Mouse (Mus musculus): Measurements from ENCODE around the gene Brd1. TPM values are rescaled to one million over a fixed set of nuclear protein-coding genes. Genes with fewer than 3 reads are reported as not detected.

Gene Brd1
- polyA plus RNA-seq, 1 experiment: 85.9 TPM

GRCm38 (mm10) chr15:88736166-88736565, 2.1 kb upstream of the Brd1 start:
- H3K4me1 ChIP-seq (ENCODE audit: control insufficient read depth, insufficient read depth, low read length): peaks cover 5% of the 10 kb centered on the region
- H3K27ac ChIP-seq (ENCODE audit: insufficient read depth, low read length): no peak overlapping the region
- TF ChIP-seq CTCF (IDR thresholded peaks at IDR 0.05; ENCODE audit: low read depth, low read length): no peak
- no peak for TF ChIP-seq POLR2A (IDR thresholded peaks at IDR 0.05; ENCODE audit: insufficient read depth, low read length)
- no peak for TF ChIP-seq EP300 (IDR thresholded peaks at IDR 0.05; ENCODE audit: insufficient read depth, low read depth, low read length)
- no peak overlapping the region for H3K9ac ChIP-seq (ENCODE audit: low read depth, poor library complexity, severe bottlenecking)
- H3K4me3 ChIP-seq (ENCODE audit: low read depth, low read length): no peak overlapping the region
- H3K27me3 ChIP-seq (ENCODE audit: control insufficient read depth, insufficient read depth, low read length, poor library complexity, severe bottlenecking): no peaks in the 10 kb centered on the region
- no peaks in the 10 kb centered on the region for H3K36me3 ChIP-seq (ENCODE audit: control insufficient read depth, insufficient read depth, low read length, poor library complexity, severe bottlenecking)
- no peaks in the 10 kb centered on the region for H3K9me3 ChIP-seq (replicated peaks; ENCODE audit: control insufficient read depth, insufficient read depth, low read length, poor library complexity, severe bottlenecking)

DNA sequence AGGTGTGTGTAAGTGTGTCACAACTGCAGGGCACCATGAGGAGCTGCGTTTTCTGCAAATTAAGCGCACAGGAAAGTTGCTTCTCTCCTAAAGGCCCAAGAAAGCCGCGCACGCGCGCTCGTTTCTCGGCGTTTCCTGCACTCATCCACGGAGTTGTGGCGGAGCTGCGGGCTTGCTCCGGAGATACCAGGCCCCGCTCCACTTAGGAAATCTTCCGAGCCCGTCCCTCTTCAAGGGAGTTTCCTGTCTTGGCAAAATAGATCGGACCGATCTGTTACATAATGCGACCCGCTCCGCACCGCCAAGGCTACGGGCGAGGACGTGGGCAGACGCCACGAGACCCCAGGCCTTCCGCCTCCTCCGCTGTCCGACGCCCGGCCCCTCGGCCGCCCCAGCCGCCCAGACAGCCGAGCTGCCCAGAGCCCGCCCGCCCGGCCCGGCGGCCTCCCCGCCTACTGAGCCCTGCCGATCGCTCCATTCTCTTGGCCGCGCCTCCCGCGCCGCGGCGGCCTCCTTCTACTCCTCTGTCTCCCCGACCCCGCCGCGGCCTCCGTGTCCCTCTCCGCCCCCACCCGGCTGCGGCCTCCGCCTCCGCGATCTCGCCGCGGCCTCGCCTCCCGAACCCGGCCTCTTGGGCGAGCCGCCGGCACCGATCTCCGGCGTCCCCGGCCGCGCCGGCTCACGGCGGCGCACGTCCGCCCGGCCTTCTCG, 837 bp downstream of the Brd1 start:
- Histone ChIP-seq H3K4me1 (ENCODE audit: control insufficient read depth, insufficient read depth, low read length) (peaks cover 7% of the 10 kb centered on the region), H3K4me3 (ENCODE audit: low read depth, low read length) (peak overlapping the region; percentile 89), H3K9me3 (replicated peaks; ENCODE audit: control insufficient read depth, insufficient read depth, low read length, poor library complexity, severe bottlenecking) (no peaks in the 10 kb centered on the region), H3K27me3 (ENCODE audit: control insufficient read depth, insufficient read depth, low read length, poor library complexity, severe bottlenecking) (no peaks in the 10 kb centered on the region), H3K9ac (ENCODE audit: low read depth, poor library complexity, severe bottlenecking) (peak overlapping the region; percentile 99), H3K27ac (ENCODE audit: insufficient read depth, low read length) (no peak overlapping the region), H3K36me3 (ENCODE audit: control insufficient read depth, insufficient read depth, low read length, poor library complexity, severe bottlenecking) (peaks cover 20% of the 10 kb centered on the region)
- TF ChIP-seq EP300 (IDR thresholded peaks at IDR 0.05; ENCODE audit: insufficient read depth, low read depth, low read length) (no peak), POLR2A (IDR thresholded peaks at IDR 0.05; ENCODE audit: insufficient read depth, low read length) (no peak), CTCF (IDR thresholded peaks at IDR 0.05; ENCODE audit: low read depth, low read length) (no peak)

DNA sequence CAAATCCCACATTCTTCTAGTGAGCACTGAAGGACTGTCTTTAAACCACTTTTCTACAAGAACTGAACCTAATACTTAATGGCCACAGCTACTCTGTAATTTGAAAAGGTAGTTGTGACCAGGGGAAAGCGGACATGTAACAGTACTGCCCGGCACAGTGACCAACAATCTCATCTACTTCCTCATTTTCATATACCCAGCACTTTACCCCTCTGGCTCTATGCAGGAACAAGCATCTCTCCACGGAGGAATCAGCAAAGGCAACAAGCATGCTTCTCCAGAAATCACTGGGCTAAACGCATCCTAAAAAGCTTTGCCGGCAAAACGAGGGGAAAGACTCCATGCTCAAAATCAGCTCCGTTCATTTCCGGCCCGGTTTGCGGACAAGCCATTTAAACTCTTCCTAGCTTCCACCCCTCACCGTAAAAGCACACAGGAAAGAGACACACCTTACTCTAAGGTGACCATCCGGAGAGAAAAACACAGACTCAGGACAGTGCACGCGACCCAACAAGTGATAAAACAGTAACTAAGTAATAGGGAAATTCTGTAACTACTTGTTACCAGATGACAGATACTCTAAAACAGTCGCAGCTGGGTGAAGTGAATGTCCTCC, 1.5 kb downstream of the Brd1 start:
- TF ChIP-seq EP300 (IDR thresholded peaks at IDR 0.05; ENCODE audit: insufficient read depth, low read depth, low read length) (no peak), POLR2A (IDR thresholded peaks at IDR 0.05; ENCODE audit: insufficient read depth, low read length) (no peak), CTCF (IDR thresholded peaks at IDR 0.05; ENCODE audit: low read depth, low read length) (no peak)
- Histone ChIP-seq H3K27me3 (ENCODE audit: control insufficient read depth, insufficient read depth, low read length, poor library complexity, severe bottlenecking) (no peaks in the 10 kb centered on the region), H3K36me3 (ENCODE audit: control insufficient read depth, insufficient read depth, low read length, poor library complexity, severe bottlenecking) (peaks cover 22% of the 10 kb centered on the region), H3K4me3 (ENCODE audit: low read depth, low read length) (peak overlapping the region; percentile 89), H3K9me3 (replicated peaks; ENCODE audit: control insufficient read depth, insufficient read depth, low read length, poor library complexity, severe bottlenecking) (no peaks in the 10 kb centered on the region), H3K27ac (ENCODE audit: insufficient read depth, low read length) (no peak overlapping the region), H3K9ac (ENCODE audit: low read depth, poor library complexity, severe bottlenecking) (peak overlapping the region; percentile 99), H3K4me1 (ENCODE audit: control insufficient read depth, insufficient read depth, low read length) (peaks cover 7% of the 10 kb centered on the region)

DNA sequence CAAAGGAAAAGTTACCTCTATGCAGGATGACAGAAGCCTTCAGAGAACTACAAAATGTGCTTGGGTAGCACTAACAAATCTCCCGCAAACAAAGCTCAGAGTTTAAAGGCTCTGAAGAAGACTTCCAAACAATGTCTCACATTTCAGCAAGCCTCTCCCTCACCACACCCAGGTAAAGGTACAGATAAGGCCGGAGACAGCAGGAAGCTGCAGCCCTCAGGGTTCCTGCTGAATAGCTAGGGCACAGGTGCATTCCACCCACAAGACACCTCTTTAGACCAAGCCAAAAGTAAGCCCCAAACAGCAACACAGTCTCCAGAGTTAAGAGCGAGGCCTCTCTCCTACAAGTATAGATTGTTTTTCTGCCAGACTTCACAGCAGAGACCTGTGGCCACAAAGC, 3.3 kb downstream of the Brd1 start:
- peak overlapping the region; percentile 2 for H3K4me3 ChIP-seq (ENCODE audit: low read depth, low read length)
- no peak for TF ChIP-seq CTCF (IDR thresholded peaks at IDR 0.05; ENCODE audit: low read depth, low read length)
- TF ChIP-seq EP300 (IDR thresholded peaks at IDR 0.05; ENCODE audit: insufficient read depth, low read depth, low read length): peak; percentile 79
- H3K27ac ChIP-seq (ENCODE audit: insufficient read depth, low read length): peak overlapping the region; percentile 69
- H3K36me3 ChIP-seq (ENCODE audit: control insufficient read depth, insufficient read depth, low read length, poor library complexity, severe bottlenecking): peaks cover 34% of the 10 kb centered on the region
- H3K27me3 ChIP-seq (ENCODE audit: control insufficient read depth, insufficient read depth, low read length, poor library complexity, severe bottlenecking): no peaks in the 10 kb centered on the region
- no peak overlapping the region for H3K9ac ChIP-seq (ENCODE audit: low read depth, poor library complexity, severe bottlenecking)
- H3K9me3 ChIP-seq (replicated peaks; ENCODE audit: control insufficient read depth, insufficient read depth, low read length, poor library complexity, severe bottlenecking): no peaks in the 10 kb centered on the region
- H3K4me1 ChIP-seq (ENCODE audit: control insufficient read depth, insufficient read depth, low read length): peaks cover 7% of the 10 kb centered on the region

- no peaks in the 10 kb centered on the region for H3K27me3 ChIP-seq (ENCODE audit: control insufficient read depth, insufficient read depth, low read length, poor library complexity, severe bottlenecking)
- H3K27ac ChIP-seq (ENCODE audit: insufficient read depth, low read length): no peak overlapping the region
- TF ChIP-seq CTCF (IDR thresholded peaks at IDR 0.05; ENCODE audit: low read depth, low read length) (no peak), EP300 (IDR thresholded peaks at IDR 0.05; ENCODE audit: insufficient read depth, low read depth, low read length) (no peak), POLR2A (IDR thresholded peaks at IDR 0.05; ENCODE audit: insufficient read depth, low read length) (no peak)
- H3K36me3 ChIP-seq (ENCODE audit: control insufficient read depth, insufficient read depth, low read length, poor library complexity, severe bottlenecking): peaks cover 55% of the 10 kb centered on the region
- no peak overlapping the region for H3K9ac ChIP-seq (ENCODE audit: low read depth, poor library complexity, severe bottlenecking)
- H3K9me3 ChIP-seq (replicated peaks; ENCODE audit: control insufficient read depth, insufficient read depth, low read length, poor library complexity, severe bottlenecking): no peaks in the 10 kb centered on the region
- no peak overlapping the region for H3K4me3 ChIP-seq (ENCODE audit: low read depth, low read length)
- peaks cover 14% of the 10 kb centered on the region for H3K4me1 ChIP-seq (ENCODE audit: control insufficient read depth, insufficient read depth, low read length)
Observed at GRCm38 (mm10) chr15:88727204-88727603, 6.8 kb downstream of the Brd1 start.

DNA sequence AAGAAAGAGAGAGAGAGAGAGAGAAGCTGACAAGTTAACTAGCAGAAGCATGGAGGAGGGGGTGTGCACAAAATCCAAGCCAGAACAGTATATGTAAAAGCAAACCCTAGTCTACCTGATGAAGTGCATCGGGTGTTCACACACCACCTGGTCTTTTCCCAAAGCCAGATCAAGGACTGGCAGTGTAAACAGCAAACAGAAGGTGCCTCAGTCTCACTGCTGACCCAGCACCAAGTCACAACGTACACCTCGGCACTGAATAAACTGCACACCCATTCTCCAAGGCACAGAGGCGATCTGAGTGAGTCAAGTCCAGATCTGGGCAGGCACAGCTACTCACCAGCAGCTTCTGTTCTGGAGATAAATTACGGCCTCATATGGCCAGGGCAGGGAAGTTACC, 9.0 kb downstream of the Brd1 start:
- no peaks in the 10 kb centered on the region for H3K27me3 ChIP-seq (ENCODE audit: control insufficient read depth, insufficient read depth, low read length, poor library complexity, severe bottlenecking)
- peaks cover 11% of the 10 kb centered on the region for H3K4me1 ChIP-seq (ENCODE audit: control insufficient read depth, insufficient read depth, low read length)
- H3K9me3 ChIP-seq (replicated peaks; ENCODE audit: control insufficient read depth, insufficient read depth, low read length, poor library complexity, severe bottlenecking): no peaks in the 10 kb centered on the region
- peaks cover 58% of the 10 kb centered on the region for H3K36me3 ChIP-seq (ENCODE audit: control insufficient read depth, insufficient read depth, low read length, poor library complexity, severe bottlenecking)
- TF ChIP-seq CTCF (IDR thresholded peaks at IDR 0.05; ENCODE audit: low read depth, low read length) (no peak), EP300 (IDR thresholded peaks at IDR 0.05; ENCODE audit: insufficient read depth, low read depth, low read length) (no peak), POLR2A (IDR thresholded peaks at IDR 0.05; ENCODE audit: insufficient read depth, low read length) (no peak)
- H3K27ac ChIP-seq (ENCODE audit: insufficient read depth, low read length): no peak overlapping the region
- no peak overlapping the region for H3K9ac ChIP-seq (ENCODE audit: low read depth, poor library complexity, severe bottlenecking)
- H3K4me3 ChIP-seq (ENCODE audit: low read depth, low read length): no peak overlapping the region
